Mouse (Mus musculus): ENCODE measurements at regions not wholly inside any gene's neighbourhood (a gene's known extent, or its start where the extent isn't known, plus 50 kb on each side); places are given as distances from the start of the nearest gene placed in this dataset.

DNA sequence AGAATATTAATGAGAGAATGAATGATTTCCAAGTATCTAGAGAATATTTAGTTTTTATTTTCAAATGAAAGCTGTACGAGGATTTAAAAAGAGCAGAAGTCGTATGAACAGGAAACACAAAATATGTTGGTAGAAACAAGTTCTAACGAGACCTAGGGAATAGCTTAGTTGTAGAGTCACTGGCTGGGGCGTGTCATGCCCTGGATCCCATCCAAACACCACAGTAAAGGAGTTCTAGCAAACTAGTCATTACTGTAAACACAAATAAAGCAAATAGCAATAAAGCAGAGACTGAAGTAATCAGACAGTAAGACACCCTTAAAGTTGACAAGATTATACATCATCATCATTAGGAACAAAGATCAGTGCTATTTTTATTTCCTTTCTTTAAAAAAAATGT, 139.1 kb upstream of the Tprg start:
- Histone ChIP-seq H3K9ac (ENCODE audit: low read length) (no peak overlapping the region), H3K4me2 (ENCODE audit: low read length) (no peak overlapping the region), H3K4me1 (ENCODE audit: control insufficient read depth, insufficient read depth, low read length) (no peaks in the 10 kb centered on the region), H3K4me3 (ENCODE audit: low read depth, low read length) (no peak overlapping the region), H3K9me3 (replicated peaks; ENCODE audit: control insufficient read depth, low read length) (no peaks in the 10 kb centered on the region; the same call in 1 of the 2 replicates), H3K27ac (ENCODE audit: low read depth, low read length) (no peak overlapping the region), H3K36me3 (ENCODE audit: control insufficient read depth, insufficient read depth, low read length) (no peaks in the 10 kb centered on the region), H3K27me3 (replicated peaks; ENCODE audit: control insufficient read depth, insufficient read depth, low read length) (no peaks in the 10 kb centered on the region)
- 67% methylated on average over 4 of the region's 4 CpGs for WGBS
- DNase-seq (ENCODE audit: low spot score) (no peak), ATAC-seq (no peak)

DNA sequence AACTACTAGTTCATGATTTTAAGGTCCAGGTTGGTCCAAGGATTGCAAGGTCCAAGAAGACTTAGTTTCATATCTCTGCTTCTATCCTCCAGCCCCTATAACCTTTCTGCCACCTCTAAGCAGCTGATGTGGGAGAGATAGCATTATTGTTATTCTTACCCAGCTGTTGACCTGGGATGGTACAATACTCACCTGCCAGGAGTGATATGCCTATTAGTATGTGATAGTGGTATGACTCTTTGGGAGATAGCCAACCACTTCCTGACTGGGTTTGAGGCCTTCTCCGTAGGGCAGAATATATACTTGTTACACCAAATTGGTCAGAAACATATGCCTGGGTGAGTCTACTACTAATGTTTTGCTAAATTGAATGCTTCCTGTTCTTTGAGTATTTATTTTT, 137.4 kb upstream of the Tprg start:
- no peak for DNase-seq (ENCODE audit: low spot score)
- Histone ChIP-seq H3K36me3 (ENCODE audit: control insufficient read depth, insufficient read depth, low read length) (no peaks in the 10 kb centered on the region), H3K4me2 (ENCODE audit: low read length) (no peak overlapping the region), H3K4me3 (ENCODE audit: low read depth, low read length) (no peak overlapping the region), H3K9ac (ENCODE audit: low read length) (no peak overlapping the region), H3K27ac (ENCODE audit: low read depth, low read length) (no peak overlapping the region), H3K4me1 (ENCODE audit: control insufficient read depth, insufficient read depth, low read length) (no peaks in the 10 kb centered on the region), H3K27me3 (replicated peaks; ENCODE audit: control insufficient read depth, insufficient read depth, low read length) (no peaks in the 10 kb centered on the region), H3K9me3 (replicated peaks; ENCODE audit: control insufficient read depth, low read length) (no peaks in the 10 kb centered on the region)
- 88% methylated on average over 1 of the region's 1 CpGs for WGBS
- ATAC-seq = no peak

DNA sequence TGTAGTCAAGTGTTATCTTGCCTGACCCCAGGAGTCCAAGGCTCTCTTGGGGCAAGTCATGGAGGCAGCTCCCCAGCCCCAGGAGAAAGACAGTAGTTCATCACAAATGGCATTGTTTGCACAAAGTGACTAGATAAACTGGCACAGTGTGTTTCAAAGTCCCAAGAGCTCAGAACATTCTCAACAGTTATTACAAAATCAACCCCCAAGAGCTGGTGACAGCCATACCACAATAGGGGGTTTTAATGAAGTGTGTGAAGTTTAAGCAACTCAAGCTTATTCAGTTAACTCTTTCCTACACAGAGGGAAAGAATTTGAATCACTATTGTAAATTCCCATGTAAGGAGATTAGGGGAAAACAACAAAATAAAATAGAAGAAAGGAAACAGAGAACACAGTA, 109.7 kb upstream of the Tprg start:
- ATAC-seq (no peak), DNase-seq (ENCODE audit: low spot score) (no peak)
- Histone ChIP-seq H3K9ac (ENCODE audit: low read length) (no peak overlapping the region), H3K9me3 (replicated peaks; ENCODE audit: control insufficient read depth, low read length) (no peaks in the 10 kb centered on the region), H3K27me3 (replicated peaks; ENCODE audit: control insufficient read depth, insufficient read depth, low read length) (no peaks in the 10 kb centered on the region), H3K4me3 (ENCODE audit: low read depth, low read length) (no peak overlapping the region), H3K4me1 (ENCODE audit: control insufficient read depth, insufficient read depth, low read length) (no peaks in the 10 kb centered on the region), H3K27ac (ENCODE audit: low read depth, low read length) (no peak overlapping the region), H3K4me2 (ENCODE audit: low read length) (no peak overlapping the region), H3K36me3 (ENCODE audit: control insufficient read depth, insufficient read depth, low read length) (no peaks in the 10 kb centered on the region)

DNA sequence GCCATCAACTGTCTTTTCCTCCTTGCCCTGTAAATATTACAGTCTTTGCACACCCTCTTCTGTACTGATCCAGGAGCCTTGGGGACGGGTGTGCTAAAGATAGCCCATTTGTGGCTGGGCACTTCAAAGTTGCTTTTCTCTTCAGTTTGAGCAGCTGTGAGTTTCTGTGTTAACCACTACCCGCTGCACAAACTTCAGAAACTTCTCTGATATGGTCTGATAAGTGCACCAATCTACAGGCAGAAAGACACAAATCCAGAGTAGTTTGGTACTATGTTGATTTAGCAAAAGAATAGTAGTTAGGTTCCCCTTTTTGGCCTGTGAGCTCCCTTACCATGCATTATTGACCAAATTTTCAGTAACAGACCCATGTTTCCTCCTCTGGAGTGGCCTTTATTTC, 108.6 kb upstream of the Tprg start:
- Histone ChIP-seq H3K4me1 (ENCODE audit: control insufficient read depth, insufficient read depth, low read length) (no peaks in the 10 kb centered on the region), H3K4me2 (ENCODE audit: low read length) (no peak overlapping the region), H3K27me3 (replicated peaks; ENCODE audit: control insufficient read depth, insufficient read depth, low read length) (no peaks in the 10 kb centered on the region), H3K4me3 (ENCODE audit: low read depth, low read length) (no peak overlapping the region), H3K27ac (ENCODE audit: low read depth, low read length) (no peak overlapping the region), H3K36me3 (ENCODE audit: control insufficient read depth, insufficient read depth, low read length) (no peaks in the 10 kb centered on the region), H3K9ac (ENCODE audit: low read length) (no peak overlapping the region), H3K9me3 (replicated peaks; ENCODE audit: control insufficient read depth, low read length) (no peaks in the 10 kb centered on the region)
- ATAC-seq (no peak), DNase-seq (ENCODE audit: low spot score) (no peak)
- 81% methylated on average over 2 of the region's 2 CpGs for WGBS

DNA sequence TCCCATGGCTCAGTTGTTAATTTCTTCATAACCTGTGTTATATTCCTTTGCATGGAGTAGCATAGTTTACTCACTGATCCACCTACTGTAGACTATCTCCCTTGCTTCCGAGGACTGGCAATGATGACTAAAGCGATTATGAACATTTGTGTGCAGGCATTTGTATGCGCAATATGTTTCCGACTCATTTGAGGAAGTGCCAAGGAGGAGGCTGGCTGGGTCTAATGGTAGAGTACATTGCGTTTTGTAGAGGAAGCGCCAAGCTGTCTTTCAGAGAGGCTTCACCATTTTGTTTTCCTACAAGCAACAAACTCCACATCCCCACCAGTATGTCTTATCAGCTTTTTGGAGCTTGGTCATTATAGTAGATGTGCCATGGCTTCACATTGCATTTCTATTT, 104.7 kb upstream of the Tprg start:
- no peak overlapping the region for H3K4me2 ChIP-seq (ENCODE audit: low read length)
- no peaks in the 10 kb centered on the region for H3K4me1 ChIP-seq (ENCODE audit: control insufficient read depth, insufficient read depth, low read length)
- H3K27ac ChIP-seq (ENCODE audit: low read depth, low read length) = no peak overlapping the region
- H3K9ac ChIP-seq (ENCODE audit: low read length) = no peak overlapping the region
- H3K4me3 ChIP-seq (ENCODE audit: low read depth, low read length) = no peak overlapping the region
- no peaks in the 10 kb centered on the region for H3K9me3 ChIP-seq (replicated peaks; ENCODE audit: control insufficient read depth, low read length)
- no peaks in the 10 kb centered on the region for H3K27me3 ChIP-seq (replicated peaks; ENCODE audit: control insufficient read depth, insufficient read depth, low read length)
- no peak for ATAC-seq
- DNase-seq (ENCODE audit: low spot score) = peak; percentile 41
- WGBS = 88% methylated on average over 6 of the region's 6 CpGs
- no peaks in the 10 kb centered on the region for H3K36me3 ChIP-seq (ENCODE audit: control insufficient read depth, insufficient read depth, low read length)

DNA sequence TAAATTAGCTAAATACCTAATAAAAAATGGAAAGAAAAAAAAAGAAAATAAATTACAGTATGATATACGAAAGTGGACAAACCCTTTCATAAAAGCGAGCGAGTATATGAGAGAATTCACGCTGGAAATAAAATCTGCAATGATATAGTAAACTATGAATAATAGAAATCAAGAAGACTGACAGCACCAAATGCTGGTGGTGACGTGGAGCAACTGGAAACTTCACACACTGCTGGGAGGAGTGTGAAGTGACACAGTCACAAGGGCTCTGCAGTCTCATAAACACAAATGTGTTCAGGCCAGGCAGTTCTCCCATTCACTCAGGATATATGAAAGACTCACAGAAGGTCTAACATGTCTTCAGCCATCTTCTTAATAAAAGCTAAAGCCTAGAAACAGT, 89.5 kb upstream of the Tprg start:
- Histone ChIP-seq H3K4me3 (ENCODE audit: low read depth, low read length) (no peak overlapping the region), H3K4me2 (ENCODE audit: low read length) (no peak overlapping the region), H3K9me3 (replicated peaks; ENCODE audit: control insufficient read depth, low read length) (no peaks in the 10 kb centered on the region), H3K9ac (ENCODE audit: low read length) (no peak overlapping the region), H3K27me3 (replicated peaks; ENCODE audit: control insufficient read depth, insufficient read depth, low read length) (no peaks in the 10 kb centered on the region), H3K4me1 (ENCODE audit: control insufficient read depth, insufficient read depth, low read length) (no peaks in the 10 kb centered on the region), H3K27ac (ENCODE audit: low read depth, low read length) (no peak overlapping the region), H3K36me3 (ENCODE audit: control insufficient read depth, insufficient read depth, low read length) (no peaks in the 10 kb centered on the region)
- no peak for ATAC-seq
- 93% methylated on average over 5 of the region's 5 CpGs for WGBS
- DNase-seq (ENCODE audit: low spot score) = no peak

DNA sequence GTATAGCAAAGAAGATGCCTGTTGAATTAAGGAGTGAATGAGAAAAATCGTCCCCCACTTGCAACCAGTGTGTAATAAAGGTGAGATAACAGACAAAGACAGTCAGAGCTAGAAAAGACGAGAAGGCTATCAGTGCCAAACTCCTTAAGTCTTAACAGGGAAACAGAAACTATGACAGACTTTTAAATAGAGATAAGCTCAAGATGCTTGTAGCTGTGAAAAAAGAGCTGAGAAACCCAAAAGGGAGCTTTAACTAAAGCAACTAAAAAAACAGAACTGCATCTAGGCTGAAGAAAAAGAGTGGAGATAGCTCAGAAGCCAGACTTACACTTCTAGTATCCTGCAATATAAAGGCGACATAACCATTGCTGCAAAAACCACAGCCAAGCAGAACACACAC, 87.8 kb upstream of the Tprg start:
- no peak for DNase-seq (ENCODE audit: low spot score)
- Histone ChIP-seq H3K27ac (ENCODE audit: low read depth, low read length) (no peak overlapping the region), H3K9ac (ENCODE audit: low read length) (no peak overlapping the region), H3K36me3 (ENCODE audit: control insufficient read depth, insufficient read depth, low read length) (no peaks in the 10 kb centered on the region), H3K27me3 (replicated peaks; ENCODE audit: control insufficient read depth, insufficient read depth, low read length) (no peaks in the 10 kb centered on the region), H3K9me3 (replicated peaks; ENCODE audit: control insufficient read depth, low read length) (no peaks in the 10 kb centered on the region), H3K4me2 (ENCODE audit: low read length) (no peak overlapping the region), H3K4me1 (ENCODE audit: control insufficient read depth, insufficient read depth, low read length) (no peaks in the 10 kb centered on the region), H3K4me3 (ENCODE audit: low read depth, low read length) (no peak overlapping the region)
- ATAC-seq = no peak
- 68% methylated on average over 3 of the region's 3 CpGs for WGBS

DNA sequence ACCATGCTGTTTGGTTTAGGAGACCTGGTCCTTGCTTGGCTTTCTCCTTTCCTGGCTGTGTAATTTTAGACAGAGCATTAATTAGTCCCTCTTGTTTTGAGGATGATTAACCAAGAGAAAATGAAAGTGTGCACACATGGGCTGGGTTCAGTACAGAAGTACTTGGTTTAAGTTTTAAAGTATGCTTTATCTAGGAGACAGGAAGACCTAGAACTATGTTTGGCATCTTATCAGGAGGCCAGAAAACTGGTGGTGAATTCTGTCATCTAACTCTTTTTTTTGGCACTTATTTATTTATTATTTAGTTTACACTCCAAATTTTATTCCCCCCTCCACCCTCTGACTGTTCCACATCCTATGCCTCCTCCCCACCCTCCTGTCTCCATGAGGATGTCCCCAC, 86.6 kb upstream of the Tprg start:
- Histone ChIP-seq H3K4me3 (ENCODE audit: low read depth, low read length) (no peak overlapping the region), H3K36me3 (ENCODE audit: control insufficient read depth, insufficient read depth, low read length) (no peaks in the 10 kb centered on the region), H3K27ac (ENCODE audit: low read depth, low read length) (no peak overlapping the region), H3K4me2 (ENCODE audit: low read length) (no peak overlapping the region), H3K9me3 (replicated peaks; ENCODE audit: control insufficient read depth, low read length) (no peaks in the 10 kb centered on the region), H3K9ac (ENCODE audit: low read length) (no peak overlapping the region), H3K4me1 (ENCODE audit: control insufficient read depth, insufficient read depth, low read length) (no peaks in the 10 kb centered on the region), H3K27me3 (replicated peaks; ENCODE audit: control insufficient read depth, insufficient read depth, low read length) (no peaks in the 10 kb centered on the region)
- ATAC-seq (no peak), DNase-seq (ENCODE audit: low spot score) (no peak)

DNA sequence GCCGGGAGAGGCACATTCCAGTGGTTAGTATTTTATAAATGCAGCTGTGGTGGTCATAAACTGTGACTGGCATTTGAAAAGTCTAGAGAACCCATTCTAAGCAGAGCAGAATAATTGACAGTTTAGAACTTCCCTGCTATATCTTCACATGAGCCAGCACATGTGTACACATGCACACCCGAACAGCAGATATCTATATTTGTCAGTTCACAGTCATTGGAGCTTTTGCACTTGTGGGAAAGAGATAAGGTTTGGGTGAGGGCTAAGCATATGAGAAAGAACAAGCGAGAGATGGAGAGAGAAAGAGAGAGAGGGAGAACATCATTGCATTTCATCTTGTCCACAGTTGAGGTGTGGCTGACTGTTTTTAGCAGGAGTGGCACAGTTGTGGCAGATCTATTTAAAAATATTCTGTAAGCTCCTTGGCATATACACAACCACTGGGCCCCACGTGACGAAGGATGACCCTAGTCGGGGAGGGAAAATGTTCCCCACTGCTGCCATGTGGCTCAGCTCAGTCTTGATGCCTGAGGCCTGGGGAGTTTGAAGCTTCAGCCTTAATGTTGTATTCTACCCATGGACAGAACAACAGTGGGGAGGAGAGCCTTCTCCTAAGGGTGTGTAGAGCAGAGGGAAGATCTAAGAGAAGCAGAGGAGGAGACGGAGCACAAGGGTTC, 85.4 kb upstream of the Tprg start:
- no peaks in the 10 kb centered on the region for H3K9me3 ChIP-seq (replicated peaks; ENCODE audit: control insufficient read depth, low read length)
- DNase-seq (ENCODE audit: low spot score) (no peak), ATAC-seq (no peak)
- H3K27ac ChIP-seq (ENCODE audit: low read depth, low read length) = no peak overlapping the region
- H3K4me2 ChIP-seq (ENCODE audit: low read length) = no peak overlapping the region
- H3K27me3 ChIP-seq (replicated peaks; ENCODE audit: control insufficient read depth, insufficient read depth, low read length) = no peaks in the 10 kb centered on the region
- H3K9ac ChIP-seq (ENCODE audit: low read length) = no peak overlapping the region
- no peaks in the 10 kb centered on the region for H3K4me1 ChIP-seq (ENCODE audit: control insufficient read depth, insufficient read depth, low read length)
- H3K36me3 ChIP-seq (ENCODE audit: control insufficient read depth, insufficient read depth, low read length) = no peaks in the 10 kb centered on the region
- no peak overlapping the region for H3K4me3 ChIP-seq (ENCODE audit: low read depth, low read length)
- WGBS = 93% methylated on average over 7 of the region's 7 CpGs

All from forebrain, embryonic 14.5 days (tissue).